Mouse (Mus musculus) cerebellum, adult 18-20 months (tissue): Measurements from ENCODE around the gene Suv39h1.
"Not testable (repeated sequence)": the region's sequence is repeated elsewhere in the genome, so short reads cannot be mapped to it uniquely, and the experiment has no call there.

Experiments used
- DNase-seq, 2 experiments: peaks; one replicate each; pipeline ENCODE4 v3.0.0; 2021

Suv39h1 gene

DNA sequence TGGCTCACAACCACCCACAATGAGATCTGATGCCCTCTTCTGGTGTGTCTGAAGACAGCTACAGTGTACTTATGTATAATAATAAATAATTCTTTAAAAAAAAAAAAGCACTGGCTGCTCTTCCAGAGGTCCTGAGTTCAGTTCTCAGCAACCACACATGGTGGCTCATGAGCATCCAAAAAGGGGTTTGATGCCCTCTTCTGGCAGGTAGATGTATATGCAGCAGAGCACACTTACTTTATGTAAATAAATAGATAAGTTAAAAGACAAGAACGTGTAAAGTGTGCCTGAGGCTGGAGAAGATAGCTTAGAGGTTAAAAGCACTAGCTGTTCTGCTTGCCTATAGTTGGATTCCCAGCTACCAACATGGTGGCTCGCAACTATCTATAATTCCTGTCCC, 49.8 kb downstream of the Suv39h1 start:
- no peak for DNase-seq

DNA sequence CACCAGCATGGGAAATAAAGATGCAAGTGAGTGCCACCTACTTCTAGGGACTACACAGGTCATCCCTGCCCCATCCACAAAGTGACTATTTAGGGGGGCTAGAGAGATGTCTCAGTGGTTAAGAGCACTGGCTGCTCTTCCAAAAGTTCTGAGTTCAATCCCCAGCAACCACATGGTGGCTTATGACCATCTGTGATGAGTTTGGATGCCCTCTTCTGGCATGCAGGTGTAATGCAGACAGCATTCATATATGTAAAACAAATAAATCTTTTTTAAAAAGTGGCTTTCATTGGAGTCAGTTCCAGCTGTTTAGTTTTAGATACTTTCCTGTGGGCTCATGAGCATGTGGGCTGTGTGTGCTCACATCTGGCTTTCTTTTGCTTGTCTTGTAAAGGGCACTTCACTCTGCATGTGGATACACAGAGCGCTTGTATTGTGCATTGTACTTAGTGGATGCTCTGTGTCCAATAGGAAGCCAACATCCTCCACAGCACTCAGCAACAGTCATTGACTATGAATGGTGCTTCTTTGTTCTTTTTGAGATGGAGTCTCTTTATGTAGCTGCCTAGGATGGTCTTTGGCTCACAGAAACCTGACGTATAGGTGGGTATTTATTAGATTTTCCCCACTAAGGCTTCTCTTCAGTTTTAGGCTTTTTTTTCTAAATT, 54.3 kb downstream of the Suv39h1 start:
- DNase-seq = no peak

DNA sequence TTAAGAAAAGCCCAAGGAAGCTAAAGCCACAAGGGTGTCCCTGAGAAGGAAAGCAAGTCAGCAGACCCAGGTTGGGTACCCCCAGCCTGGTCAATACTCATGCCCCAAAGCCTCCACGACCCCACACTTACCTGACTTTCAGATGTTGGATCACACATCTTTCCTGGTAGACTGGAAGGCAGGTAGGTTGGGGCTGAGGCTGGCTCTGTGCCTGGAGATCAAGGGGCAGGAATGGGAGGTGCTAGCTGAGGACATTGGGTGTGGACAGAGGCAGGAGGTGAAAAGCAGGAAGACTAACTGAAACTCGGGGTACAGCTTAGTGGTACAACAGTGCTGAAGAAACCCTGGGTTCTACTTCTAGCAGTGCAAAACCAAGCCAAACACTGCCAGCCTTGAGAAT, 56.3 kb downstream of the Suv39h1 start, which contains the start of gene Glod5:
Gene Glod5, minus strand, starts transcription at position 207 of the 400 bp plus-strand sequence.
- DNase-seq = no peak

DNA sequence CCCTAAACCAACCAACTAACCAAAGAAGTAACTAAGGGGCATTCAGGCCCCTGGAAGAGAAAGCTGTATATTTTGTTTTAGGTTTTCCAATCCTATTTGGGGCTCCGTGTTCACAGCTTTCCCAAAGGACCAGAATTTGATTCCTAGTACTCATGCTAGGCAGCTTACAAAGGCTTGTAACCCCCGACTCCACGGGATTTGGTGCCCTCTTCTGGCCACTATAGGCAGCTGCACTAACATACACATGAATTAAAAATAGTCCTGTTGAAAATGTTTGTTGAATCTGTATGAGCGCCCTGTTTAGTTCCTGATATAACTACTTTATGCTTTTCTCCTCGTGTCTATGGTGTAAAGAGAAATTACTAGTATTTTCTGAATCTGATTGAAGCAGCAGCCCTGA, 57.4 kb downstream of the Suv39h1 start:
- peak; percentile 40 to 60 for DNase-seq

DNA sequence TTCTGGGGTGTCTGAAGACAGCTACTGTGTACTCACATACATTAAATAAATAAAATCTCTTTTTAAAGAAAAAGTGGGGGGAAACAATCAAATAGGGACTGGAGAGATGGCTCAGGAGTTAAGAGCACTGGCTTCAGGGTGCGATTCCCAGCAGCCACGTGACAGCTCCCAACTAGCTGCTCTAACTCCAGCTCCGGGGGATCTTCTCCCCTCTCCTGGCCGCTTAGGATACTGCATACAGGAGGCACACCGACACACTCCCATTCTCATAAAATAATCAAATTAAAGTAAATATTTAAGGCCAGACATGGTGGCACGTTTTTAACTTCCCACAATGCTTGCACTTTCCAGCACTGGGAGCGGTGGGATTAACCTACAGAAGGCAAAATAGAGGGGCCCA, 58.9 kb downstream of the Suv39h1 start:
- not testable (repeated sequence) for DNase-seq

DNA sequence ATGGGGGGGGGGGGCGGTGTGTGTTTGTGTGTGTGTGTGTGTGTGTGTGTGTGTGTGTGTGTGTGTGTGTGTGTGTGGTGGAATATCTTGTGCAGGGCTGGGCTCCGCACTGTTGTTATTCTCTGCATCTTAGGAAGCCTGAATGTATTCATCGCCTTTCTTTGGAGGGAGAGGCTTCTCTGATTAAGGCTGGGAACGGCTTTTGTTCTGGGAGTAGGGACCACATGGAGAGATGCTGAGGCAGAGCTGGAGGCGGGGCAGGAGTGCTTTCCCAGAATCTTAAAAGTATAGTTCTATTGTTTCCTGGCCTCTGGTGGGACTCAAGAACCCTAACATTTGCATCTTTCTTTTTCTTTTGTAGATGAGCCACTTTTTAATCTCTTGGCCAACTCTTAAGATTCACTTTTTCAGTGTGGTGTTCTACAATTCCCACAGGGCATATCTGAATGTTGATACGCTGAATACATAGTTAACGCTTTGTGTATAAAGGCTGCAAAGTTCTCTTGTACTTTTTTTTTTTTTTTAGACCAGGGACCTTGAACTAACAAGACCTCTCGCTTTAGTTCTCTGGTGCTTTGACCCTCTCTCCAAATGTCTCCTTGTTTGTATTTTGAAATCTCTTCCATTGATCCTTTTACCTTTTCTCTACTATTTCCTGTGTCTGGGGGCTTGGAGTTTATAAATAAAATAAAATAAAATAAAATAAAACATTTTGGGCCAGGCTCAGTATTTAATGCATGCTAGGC, 60.8 kb downstream of the Suv39h1 start:
- DNase-seq = no peak

DNA sequence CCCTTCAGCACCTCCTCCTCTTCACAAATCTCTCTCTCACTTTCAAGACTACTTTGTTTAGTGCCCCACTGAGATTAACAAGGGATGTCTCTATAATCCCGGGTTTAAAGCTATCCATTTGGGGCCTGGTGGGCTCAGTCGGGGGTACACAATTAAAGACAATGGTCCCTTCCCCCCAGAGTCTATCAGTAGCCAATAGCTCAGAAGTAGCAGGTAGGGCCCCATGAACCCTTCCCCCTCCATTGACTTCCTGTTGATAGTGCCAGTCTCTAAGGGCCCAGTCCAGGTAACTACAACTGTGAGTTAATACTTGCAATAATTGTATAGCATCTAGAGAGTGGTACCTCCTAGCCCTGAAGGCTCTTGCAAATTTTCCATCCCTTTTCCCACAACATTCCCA, 61.4 kb downstream of the Suv39h1 start:
- no peak for DNase-seq
